Mouse (Mus musculus): Measurements from ENCODE around the gene A930018P22Rik. TPM values are rescaled to one million over a fixed set of nuclear protein-coding genes. Genes with fewer than 3 reads are reported as not detected.

A930018P22Rik gene
- polyA plus RNA-seq, 1 experiment from 2014 or later = 0.48 TPM

- Histone ChIP-seq H3K9me3 (ENCODE audit: control insufficient read depth) (no peaks in the 10 kb centered on the region), H3K4me3 (ENCODE audit: low read depth, low read length) (no peak overlapping the region), H3K4me2 (replicated peaks; ENCODE audit: low read depth) (no peak overlapping the region), H3K9ac (ENCODE audit: low read depth, low read length) (no peak overlapping the region), H3K4me1 (replicated peaks; ENCODE audit: control insufficient read depth, insufficient read depth, low read length) (no peaks in the 10 kb centered on the region; the same call in 1 of the 2 replicates), H3K27ac (ENCODE audit: low read depth, low read length) (no peak overlapping the region), H3K36me3 (ENCODE audit: control insufficient read depth, insufficient read depth) (no peaks in the 10 kb centered on the region), H3K27me3 (replicated peaks; ENCODE audit: control insufficient read depth, insufficient read depth, low read length) (no peaks in the 10 kb centered on the region)
- WGBS = 83% methylated on average over 5 of the region's 5 CpGs
- ATAC-seq = no peak
- TF ChIP-seq CTCF (IDR thresholded peaks at IDR 0.05; ENCODE audit: low read depth) = no peak
Measured at GRCm38 (mm10) chr2:104124071-104124470, 1.5 kb downstream of the A930018P22Rik start.

GRCm38 (mm10) chr2:104128803-104129531, 6.4 kb downstream of the A930018P22Rik start:
- Histone ChIP-seq H3K27ac (ENCODE audit: low read depth, low read length) (no peak overlapping the region), H3K4me1 (replicated peaks; ENCODE audit: control insufficient read depth, insufficient read depth, low read length) (0 out of 2 replicates have a peak, but pooled peaks cover 6% of the 10 kb centered on the region), H3K36me3 (ENCODE audit: control insufficient read depth, insufficient read depth) (no peaks in the 10 kb centered on the region), H3K27me3 (replicated peaks; ENCODE audit: control insufficient read depth, insufficient read depth, low read length) (no peaks in the 10 kb centered on the region), H3K4me3 (ENCODE audit: low read depth, low read length) (no peak overlapping the region), H3K9ac (ENCODE audit: low read depth, low read length) (no peak overlapping the region), H3K9me3 (ENCODE audit: control insufficient read depth) (no peaks in the 10 kb centered on the region), H3K4me2 (replicated peaks; ENCODE audit: low read depth) (no peak overlapping the region)
- TF ChIP-seq CTCF (IDR thresholded peaks at IDR 0.05; ENCODE audit: low read depth) = no peak
- ATAC-seq = peak; percentile 54
- WGBS = 58% methylated on average over 13 of the region's 13 CpGs

DNA sequence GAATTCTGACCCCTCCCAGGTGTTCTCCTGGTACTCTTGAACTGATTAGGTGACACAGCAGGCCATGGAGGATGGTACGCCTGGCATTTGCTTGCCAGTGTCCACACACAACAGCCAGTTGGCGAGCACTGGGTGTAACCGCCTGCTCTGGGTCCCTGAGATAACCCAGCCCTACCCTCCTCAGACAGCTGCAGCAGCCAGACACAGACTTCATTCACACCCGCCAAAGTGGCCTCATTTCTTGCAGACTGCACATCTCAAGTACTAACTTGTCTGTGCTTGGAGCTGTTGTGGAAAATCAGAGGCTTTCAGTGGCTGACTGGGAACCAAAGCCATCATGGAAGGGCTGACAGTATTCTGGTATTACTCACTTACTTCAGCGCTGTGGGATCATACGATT, 7.6 kb downstream of the A930018P22Rik start:
- 0 out of 2 replicates have a peak, but pooled peaks have one; percentile 20 for ATAC-seq
- Histone ChIP-seq H3K36me3 (ENCODE audit: control insufficient read depth, insufficient read depth) (no peaks in the 10 kb centered on the region), H3K9ac (ENCODE audit: low read depth, low read length) (no peak overlapping the region), H3K4me1 (replicated peaks; ENCODE audit: control insufficient read depth, insufficient read depth, low read length) (0 out of 2 replicates have a peak, but pooled peaks cover 6% of the 10 kb centered on the region), H3K9me3 (ENCODE audit: control insufficient read depth) (no peaks in the 10 kb centered on the region), H3K4me2 (replicated peaks; ENCODE audit: low read depth) (no peak overlapping the region), H3K4me3 (ENCODE audit: low read depth, low read length) (no peak overlapping the region), H3K27ac (ENCODE audit: low read depth, low read length) (no peak overlapping the region), H3K27me3 (replicated peaks; ENCODE audit: control insufficient read depth, insufficient read depth, low read length) (no peaks in the 10 kb centered on the region)
- no peak for TF ChIP-seq CTCF (IDR thresholded peaks at IDR 0.05; ENCODE audit: low read depth)
- WGBS = 44% methylated on average over 6 of the region's 6 CpGs

DNA sequence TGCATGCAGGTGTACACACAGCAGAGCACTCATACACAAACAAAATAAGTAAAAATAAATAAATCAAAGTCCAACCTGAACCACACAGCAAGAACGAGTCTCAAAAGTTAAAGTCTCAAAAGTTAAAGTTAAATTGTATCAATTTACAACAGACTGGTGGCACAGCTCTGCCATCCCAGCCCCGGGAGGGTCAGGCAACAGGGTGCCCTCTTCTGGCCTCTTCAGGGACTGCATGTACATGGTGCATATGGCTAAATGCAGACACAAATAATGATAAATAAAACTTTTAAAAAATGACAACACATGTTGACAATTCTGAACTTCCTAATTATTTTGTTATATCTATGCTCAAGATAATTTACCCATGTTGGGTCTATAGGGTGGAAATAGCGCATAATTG, 8.4 kb downstream of the A930018P22Rik start:
- Histone ChIP-seq H3K4me1 (replicated peaks; ENCODE audit: control insufficient read depth, insufficient read depth, low read length) (0 out of 2 replicates have a peak, but pooled peaks cover 6% of the 10 kb centered on the region), H3K27ac (ENCODE audit: low read depth, low read length) (no peak overlapping the region), H3K36me3 (ENCODE audit: control insufficient read depth, insufficient read depth) (no peaks in the 10 kb centered on the region), H3K4me3 (ENCODE audit: low read depth, low read length) (no peak overlapping the region), H3K9me3 (ENCODE audit: control insufficient read depth) (no peaks in the 10 kb centered on the region), H3K9ac (ENCODE audit: low read depth, low read length) (no peak overlapping the region), H3K4me2 (replicated peaks; ENCODE audit: low read depth) (no peak overlapping the region), H3K27me3 (replicated peaks; ENCODE audit: control insufficient read depth, insufficient read depth, low read length) (no peaks in the 10 kb centered on the region)
- no peak for ATAC-seq
- 62% methylated on average over 3 of the region's 3 CpGs for WGBS
- peak; percentile 74 for TF ChIP-seq CTCF (IDR thresholded peaks at IDR 0.05; ENCODE audit: low read depth)

DNA sequence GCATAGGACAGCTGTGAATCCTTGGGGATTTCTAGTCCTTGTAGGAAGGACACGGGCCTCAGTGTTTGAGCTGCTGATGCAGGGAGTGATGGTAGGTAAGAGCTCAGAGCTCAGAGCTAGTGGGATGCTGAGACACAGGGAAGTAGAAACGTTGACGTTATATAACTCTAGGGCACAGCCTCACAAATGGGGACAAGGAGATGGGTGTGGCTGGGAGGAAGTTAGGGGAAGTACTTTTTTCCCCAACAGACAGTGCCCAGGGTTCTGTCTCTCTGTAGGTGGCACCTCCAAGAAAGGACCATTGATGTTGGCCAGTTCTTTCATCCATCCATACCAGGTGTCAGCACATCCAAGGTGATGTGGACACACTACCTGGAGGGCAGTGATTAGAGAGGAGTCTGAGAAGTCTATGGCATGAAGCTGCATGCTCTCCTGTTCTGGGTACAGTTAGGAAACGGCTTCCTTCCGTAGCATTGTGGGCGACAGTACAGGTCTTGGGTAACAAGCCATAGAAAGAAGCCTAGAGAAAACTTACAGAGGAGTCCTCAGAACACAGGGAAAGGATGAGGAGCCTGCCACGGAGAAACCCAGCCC, 9.8 kb downstream of the A930018P22Rik start:
- no peak overlapping the region for H3K4me3 ChIP-seq (ENCODE audit: low read depth, low read length)
- H3K27ac ChIP-seq (ENCODE audit: low read depth, low read length) = no peak overlapping the region
- no peak overlapping the region for H3K9ac ChIP-seq (ENCODE audit: low read depth, low read length)
- WGBS = 57% methylated on average over 7 of the region's 7 CpGs
- H3K9me3 ChIP-seq (ENCODE audit: control insufficient read depth) = no peaks in the 10 kb centered on the region
- 0 out of 2 replicates have a peak, but pooled peaks cover 6% of the 10 kb centered on the region for H3K4me1 ChIP-seq (replicated peaks; ENCODE audit: control insufficient read depth, insufficient read depth, low read length)
- H3K36me3 ChIP-seq (ENCODE audit: control insufficient read depth, insufficient read depth) = no peaks in the 10 kb centered on the region
- no peaks in the 10 kb centered on the region for H3K27me3 ChIP-seq (replicated peaks; ENCODE audit: control insufficient read depth, insufficient read depth, low read length)
- no peak for TF ChIP-seq CTCF (IDR thresholded peaks at IDR 0.05; ENCODE audit: low read depth)
- H3K4me2 ChIP-seq (replicated peaks; ENCODE audit: low read depth) = no peak overlapping the region
- ATAC-seq = peak; percentile 11; the same call in 1 of the 2 replicates

DNA sequence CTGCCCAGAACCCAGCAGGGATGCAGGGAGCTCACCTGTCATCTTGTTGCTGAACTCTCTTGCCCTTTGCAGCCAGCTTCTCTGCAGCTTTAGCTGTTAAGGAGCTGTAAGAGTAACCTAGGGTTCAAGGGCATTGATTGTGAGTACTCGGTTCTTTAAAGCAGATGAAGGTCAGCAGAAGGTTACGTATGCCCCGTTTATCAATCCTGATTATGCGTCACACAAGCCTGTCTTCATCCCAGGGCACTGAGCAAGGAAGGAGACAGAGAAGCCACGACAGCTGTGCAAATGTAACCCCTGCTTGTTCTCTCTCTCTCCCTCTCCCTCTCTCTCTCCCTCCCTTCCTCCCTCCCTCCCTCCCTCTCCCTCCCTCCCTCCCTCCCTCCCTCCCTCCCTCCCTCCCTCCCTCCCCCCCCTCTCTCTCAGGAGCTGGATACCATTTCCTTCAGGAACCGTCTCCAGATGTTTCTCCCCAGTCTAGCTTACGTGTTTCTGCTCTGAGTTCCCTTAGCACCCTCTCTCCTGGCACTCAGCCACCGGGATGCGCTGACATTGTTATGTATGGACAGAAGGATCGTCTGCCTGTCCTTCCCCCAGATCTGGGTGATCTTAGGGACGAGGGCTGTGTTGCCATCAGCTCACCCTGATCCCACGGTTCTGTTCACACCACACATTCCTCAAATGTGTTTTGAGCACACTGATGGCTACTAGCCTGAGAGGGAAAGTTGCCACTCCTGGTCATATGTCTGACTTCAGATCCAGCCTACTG, 10.7 kb downstream of the A930018P22Rik start:
- Histone ChIP-seq H3K9me3 (ENCODE audit: control insufficient read depth) (no peaks in the 10 kb centered on the region), H3K36me3 (ENCODE audit: control insufficient read depth, insufficient read depth) (no peaks in the 10 kb centered on the region), H3K4me1 (replicated peaks; ENCODE audit: control insufficient read depth, insufficient read depth, low read length) (0 out of 2 replicates have a peak, but pooled peaks cover 6% of the 10 kb centered on the region), H3K27me3 (replicated peaks; ENCODE audit: control insufficient read depth, insufficient read depth, low read length) (no peaks in the 10 kb centered on the region), H3K9ac (ENCODE audit: low read depth, low read length) (no peak overlapping the region), H3K27ac (ENCODE audit: low read depth, low read length) (no peak overlapping the region), H3K4me3 (ENCODE audit: low read depth, low read length) (no peak overlapping the region), H3K4me2 (replicated peaks; ENCODE audit: low read depth) (no peak overlapping the region)
- 40% methylated on average over 10 of the region's 12 CpGs for WGBS
- no peak for ATAC-seq
- TF ChIP-seq CTCF (IDR thresholded peaks at IDR 0.05; ENCODE audit: low read depth) = no peak

All from intestine, postnatal 0 days (tissue).